Mouse (Mus musculus): ENCODE data around the gene Neurod1.

GRCm38 (mm10) chr2:79461861-79462260 is 5.3 kb upstream of the Neurod1 start:
- TF ChIP-seq POLR2A (IDR thresholded peaks at IDR 0.05; ENCODE audit: borderline replicate concordance, extremely low read depth, insufficient read depth, insufficient read length, poor library complexity, severe bottlenecking) = no peak
- TF ChIP-seq CTCF (IDR thresholded peaks at IDR 0.05; ENCODE audit: borderline replicate concordance, extremely low read depth, insufficient read depth, insufficient read length) = no peak

Data from brain, embryonic 14.5 days (tissue).